Mouse (Mus musculus) heart, postnatal 36 days (tissue): ENCODE data around the gene Slc29a4. TPM values are rescaled to one million over a fixed set of nuclear protein-coding genes. Genes with fewer than 3 reads are reported as not detected.

ENCODE experiments used
- DNase-seq, 2 experiments: peaks; one replicate each; pipeline ENCODE4 v3.0.0; 2021 to 2022
- intact Hi-C: fragments of 180-260 bp; cut with DNase I; formaldehyde crosslinking; loops from one replicate; pipeline ENCODE4 v1.15.1; 2025
- total RNA-seq, 2 experiments: library from RNA; stranded (reverse); gene quantifications; 2 replicates each; pipeline ENCODE4 v1.2.3; 2021

Gene Slc29a4
- total RNA-seq, 2 experiments from 2014 or later: 0.08 to 0.25 TPM

- intact Hi-C loops: no loop called here
- DNase-seq: no peak
Measured at GRCm38 (mm10) chr5:142728301-142728700, 36.0 kb downstream of the Slc29a4 start.

DNA sequence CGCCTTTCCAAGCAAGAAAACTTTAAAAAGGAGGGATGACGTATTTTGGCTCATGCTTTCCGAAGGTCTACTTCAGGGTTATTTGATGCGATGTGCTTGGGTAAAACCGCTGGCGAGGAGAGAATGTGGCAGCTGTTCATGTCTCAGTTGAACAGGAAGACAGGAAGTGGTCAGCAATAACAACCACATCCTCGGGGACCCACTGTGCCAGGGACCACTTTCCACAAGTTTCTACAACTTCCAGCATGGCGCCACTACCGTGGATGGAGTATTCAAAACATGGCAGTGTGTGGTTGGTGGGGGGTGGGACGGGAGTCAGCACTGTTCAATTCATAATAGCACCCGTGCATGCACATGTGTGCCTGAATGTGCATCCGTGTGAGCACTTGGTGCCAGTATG lies 38.0 kb downstream of the Slc29a4 start:
- DNase-seq: no peak
- intact Hi-C loops: no loop called here

DNA sequence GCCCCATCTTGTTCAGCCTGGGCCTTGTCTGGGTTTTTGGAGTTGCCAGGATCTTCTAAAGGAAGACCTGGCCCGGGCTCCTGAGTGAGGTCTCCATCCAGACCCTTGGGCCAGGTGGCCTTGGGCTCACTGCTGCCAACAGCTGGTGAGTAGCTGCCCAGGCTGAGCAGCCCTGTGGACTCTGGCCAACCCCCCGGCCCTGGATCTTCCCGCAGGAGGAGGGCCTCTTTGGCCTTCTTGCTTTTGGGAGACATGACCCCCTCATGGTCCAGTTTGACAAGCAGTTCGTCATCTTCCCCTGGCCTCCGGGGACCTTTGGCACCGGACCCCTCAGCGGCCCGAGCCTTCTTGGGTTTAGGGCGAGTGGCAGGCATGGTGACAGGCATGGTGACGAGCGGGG lies 39.6 kb downstream of the Slc29a4 start:
- intact Hi-C loops: no loop called here
- no peak for DNase-seq

DNA sequence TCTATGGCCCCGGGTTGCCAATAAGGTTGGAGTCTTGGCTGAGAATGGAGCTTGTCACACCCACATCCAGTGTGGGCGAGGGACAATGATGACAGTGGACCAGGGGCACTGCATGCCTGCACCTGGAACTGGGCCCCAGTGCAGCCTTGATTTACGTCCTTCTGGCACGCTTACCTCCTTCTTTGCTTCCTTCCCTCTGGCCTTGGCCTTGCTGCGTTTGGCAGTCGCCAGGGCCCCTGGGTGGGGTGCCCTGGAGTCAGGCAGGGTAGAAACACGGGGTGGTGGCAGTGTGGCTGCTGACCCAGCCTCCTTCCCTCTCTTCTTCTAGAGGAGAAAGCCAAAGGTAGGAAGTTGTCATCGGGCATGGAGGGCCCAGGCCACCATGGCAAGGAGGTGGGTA lies 47.6 kb downstream of the Slc29a4 start:
- intact Hi-C loops: no loop called here
- no peak for DNase-seq

DNA sequence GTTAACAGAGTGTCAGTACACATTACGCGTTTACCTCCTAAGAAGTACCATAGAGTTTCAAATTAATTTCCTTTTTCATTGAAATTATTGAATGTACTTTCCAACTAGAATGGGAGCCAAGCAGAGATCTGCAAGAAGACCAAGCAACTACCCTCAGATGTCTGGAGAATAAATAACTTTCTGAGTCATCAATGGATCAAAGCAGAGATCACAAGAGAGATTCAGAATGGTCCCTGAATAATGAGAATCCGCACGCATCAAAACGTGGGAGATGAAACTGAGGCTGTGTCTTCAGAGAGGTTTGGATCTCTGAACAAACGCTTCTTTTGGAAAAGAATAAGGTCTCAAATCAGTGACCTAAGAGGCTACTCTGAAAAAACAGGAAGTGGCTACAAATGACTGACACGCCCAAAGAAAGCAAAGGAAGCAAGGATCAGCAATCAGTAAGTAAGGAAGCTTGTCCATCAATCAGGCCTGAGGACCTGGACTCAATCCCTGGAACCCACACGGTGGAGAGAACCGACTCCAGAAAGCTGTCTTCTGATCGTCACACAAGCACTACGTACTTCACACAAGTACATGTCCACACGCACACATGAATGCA lies 54.8 kb downstream of the Slc29a4 start:
- no peak for DNase-seq
- intact Hi-C loops: no loop called here

DNA sequence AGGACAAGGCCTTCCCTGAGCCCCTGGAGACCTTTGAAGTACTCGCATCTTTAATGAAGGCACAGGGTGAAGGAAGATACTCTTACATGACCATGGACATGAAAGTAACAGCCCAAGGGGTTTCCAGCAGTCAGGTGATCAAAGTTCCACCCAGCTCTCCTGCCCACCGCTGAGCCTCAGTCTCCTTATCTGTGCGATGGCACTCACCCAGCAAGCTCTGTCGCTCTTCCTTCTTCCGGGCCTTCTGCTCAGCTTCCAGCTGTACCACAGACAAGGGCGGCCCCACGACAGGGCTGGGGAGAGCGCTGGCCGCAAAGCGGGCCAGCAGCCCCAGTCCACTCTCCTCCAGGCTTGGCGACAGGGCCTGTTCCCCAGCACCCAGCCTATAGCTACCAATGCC lies 57.9 kb downstream of the Slc29a4 start:
- no peak for DNase-seq
- intact Hi-C loops: no loop called here

DNA sequence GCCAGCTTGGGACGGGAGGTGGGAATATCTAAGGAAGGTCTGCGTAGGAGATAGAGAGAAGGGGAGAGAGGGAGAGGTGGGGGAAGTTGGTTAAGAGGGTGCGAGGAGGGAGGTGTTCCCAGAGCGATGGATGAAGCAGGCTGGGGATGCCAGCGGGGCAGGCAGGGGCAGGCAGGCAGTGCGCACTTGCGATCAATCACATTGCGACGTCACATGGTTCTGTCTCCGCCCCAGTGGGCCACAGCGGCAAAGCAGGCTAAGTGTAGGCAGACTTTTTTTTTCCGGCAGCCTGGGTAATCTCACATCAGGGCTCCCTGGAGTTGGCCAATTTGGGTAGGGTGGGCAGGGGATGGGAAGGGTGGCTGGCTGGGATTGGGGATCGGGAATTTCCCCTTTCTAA lies 59.9 kb downstream of the Slc29a4 start:
- no peak for DNase-seq
- intact Hi-C loops: no loop called here

DNA sequence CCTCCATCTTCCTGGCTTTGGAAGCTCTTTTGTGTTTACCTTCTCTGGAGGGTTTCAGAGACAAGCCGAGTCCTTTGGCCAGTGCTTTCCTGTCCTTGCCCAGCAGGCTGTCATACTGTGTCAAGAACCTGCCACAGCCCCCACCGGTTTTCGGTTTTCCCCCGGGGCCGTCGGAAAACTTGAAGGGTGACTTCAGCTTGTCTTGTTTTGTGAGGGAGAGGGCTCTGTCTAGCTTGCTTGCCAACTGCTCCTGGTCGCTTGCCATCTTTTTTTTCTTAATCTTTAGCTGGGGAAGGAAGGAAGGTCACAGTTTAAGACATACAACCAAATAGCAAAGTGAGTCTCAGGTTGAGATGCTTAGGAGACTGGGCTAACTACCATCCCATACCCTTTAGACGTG lies 67.5 kb downstream of the Slc29a4 start:
- DNase-seq: no peak
- intact Hi-C loops: no loop called here

- no peak for DNase-seq
- intact Hi-C loops: no loop called here
Measured at GRCm38 (mm10) chr5:142761326-142761983, 69.1 kb downstream of the Slc29a4 start.

DNA sequence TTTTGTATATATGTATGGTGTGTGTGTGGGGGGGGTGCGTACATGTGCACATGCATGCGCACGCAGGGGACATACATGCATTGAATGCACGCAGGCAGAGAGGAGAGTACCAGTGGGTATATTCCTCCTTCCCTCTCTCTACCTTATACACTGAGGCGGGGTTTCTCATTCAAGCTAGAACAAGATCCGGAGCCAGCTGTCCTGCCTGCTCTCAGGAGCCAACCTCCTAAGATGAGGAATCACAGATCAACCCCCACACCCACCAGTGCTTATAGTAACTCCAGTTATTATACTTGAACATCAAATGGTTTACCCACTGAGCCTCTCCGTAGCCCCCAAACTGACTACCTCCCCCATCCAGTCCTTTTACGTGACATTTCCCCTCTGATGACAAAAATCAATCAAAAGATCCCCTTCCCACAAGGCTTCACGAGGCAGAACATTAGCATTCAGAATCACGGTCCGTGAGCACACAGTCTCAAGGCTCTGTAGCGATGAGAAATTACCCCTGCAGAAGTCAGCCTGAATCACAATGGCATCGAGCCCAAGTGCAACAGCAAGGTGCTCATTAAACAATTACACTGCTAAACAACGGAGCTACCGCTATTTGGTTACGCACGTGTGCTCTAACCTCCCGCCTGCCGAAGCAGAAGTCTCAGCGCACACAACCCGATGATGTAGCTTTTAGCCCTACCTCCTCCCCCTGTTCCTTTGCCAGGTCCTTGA lies 69.9 kb downstream of the Slc29a4 start:
- intact Hi-C loops: no loop called here
- no peak for DNase-seq

DNA sequence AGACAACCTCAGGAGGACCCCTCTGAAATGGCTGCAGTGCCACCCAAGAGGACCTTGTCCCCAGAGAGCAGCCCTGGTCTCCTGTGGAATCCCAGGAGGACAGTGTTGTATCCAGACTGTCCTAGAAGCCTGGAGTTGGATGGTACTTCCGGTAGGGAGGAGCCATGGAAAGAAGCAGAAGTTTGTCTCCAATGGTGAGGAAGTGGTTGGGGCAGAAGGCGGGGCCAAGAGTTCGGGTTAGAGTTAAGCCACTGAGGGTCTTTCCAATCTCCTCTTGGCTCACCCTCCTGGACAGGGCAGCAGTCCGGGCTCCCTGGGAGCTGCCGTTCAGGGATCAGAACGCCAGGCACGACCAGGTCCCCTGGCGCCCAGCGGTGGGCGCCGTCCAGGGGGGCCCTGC lies 72.0 kb downstream of the Slc29a4 start:
- intact Hi-C loops: no loop called here
- DNase-seq: no peak

DNA sequence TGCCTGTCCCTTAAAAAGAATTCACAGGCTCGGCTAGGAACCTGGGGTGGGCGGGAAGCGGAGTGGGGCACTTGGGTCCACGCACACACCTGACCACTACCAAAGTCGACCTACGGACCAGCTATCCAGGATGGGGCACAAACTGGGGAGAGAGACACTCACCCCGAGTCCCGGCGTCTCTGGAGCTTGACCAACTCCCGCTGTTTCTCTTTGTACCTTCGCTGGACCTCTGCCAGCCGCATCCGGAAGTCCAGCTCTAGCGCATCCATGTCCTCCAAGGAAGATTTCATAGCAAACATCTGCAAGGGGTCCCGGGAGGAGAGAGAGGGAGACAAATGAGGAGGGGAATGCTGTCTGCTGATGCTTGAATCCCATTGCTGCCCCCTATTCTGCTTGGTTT lies 72.6 kb downstream of the Slc29a4 start:
- DNase-seq: no peak

DNA sequence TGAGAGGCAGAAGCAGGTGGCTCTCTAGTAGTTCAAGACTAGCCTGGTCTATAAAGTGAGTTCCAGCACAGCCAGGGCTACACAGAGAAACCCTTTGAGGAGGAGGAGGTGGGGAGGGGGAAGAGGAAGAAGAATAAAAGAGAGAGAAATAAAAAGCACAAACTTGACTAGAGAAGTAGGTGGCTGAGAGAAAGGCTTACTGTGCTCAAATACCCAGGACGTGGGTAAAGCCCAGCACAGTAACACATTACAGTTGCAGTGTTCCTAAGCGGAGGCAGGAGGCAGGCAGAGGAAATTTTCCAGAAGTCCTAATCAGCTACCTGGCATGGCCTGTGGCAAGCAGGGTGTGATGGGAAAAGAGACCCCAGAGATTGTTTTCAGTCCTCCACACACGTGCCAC lies 74.4 kb downstream of the Slc29a4 start:
- intact Hi-C loops: loop anchor here (1.0 to 5.0 kb wide), 2 partner anchors 107 to 301 kb away; no protein-coding TSS in a partner anchor

More for the DNA sequence above, 72.6 kb downstream of the Slc29a4 start:
- intact Hi-C loops: loop anchor here (5.0 kb wide), 1 partner anchor 302 kb away; no protein-coding TSS in a partner anchor

GRCm38 (mm10) chr5:142767937-142768336 lies 75.6 kb downstream of the Slc29a4 start:
- intact Hi-C loops: loop anchor here (1.0 to 5.0 kb wide), 6 partner anchors 47 to 299 kb away; no protein-coding TSS in a partner anchor
- peak; percentile 72 to 76 for DNase-seq

More for the DNA sequence above, 74.4 kb downstream of the Slc29a4 start:
- DNase-seq: no peak

DNA sequence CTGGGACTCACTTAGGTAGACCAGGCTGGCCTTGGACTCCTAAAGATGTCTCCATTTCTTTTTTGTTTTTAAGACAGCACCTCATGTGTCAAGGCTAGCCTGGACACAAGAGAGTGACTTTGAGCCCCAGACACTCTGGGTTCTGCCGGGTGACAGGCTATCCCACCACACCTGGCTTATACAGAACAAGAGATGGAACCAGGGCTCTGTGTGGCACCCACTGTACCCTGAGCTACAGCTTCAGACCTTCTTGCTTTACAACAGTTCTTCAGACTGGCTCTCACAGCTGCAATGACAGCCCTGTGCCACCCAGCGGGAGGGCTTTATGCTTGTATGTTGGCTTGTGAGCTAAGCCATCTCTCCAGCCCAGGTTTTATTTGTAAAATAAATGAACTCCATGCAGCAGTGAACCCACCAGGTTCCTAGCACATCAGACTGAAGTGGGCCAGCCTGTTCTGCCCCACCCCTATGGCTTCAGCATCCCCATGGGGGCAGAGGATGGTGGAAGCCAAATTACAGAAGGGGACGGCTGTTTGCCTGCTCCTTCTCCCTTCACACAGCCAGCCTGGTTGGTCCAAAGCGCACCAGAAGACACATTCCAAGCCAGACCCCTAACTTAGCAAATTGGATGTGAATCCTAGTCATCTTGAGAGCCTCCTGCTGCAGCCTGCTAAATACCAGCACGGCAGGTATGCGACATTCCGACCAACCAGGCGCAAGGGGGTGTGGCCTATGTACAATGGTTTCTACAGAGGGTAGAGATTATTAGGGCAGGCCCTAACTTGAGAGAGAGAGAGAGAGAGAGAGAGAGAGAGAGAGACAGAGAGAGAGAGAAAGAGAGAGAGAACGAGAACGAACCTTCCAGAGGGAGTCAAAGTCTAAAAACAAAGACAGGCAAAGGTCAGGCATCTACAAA lies 76.3 kb downstream of the Slc29a4 start:
- intact Hi-C loops: loop anchor here (1.0 to 5.0 kb wide), 5 partner anchors 46 to 299 kb away; no protein-coding TSS in a partner anchor
- no peak for DNase-seq

GRCm38 (mm10) chr5:142769641-142770040 lies 77.3 kb downstream of the Slc29a4 start:
- intact Hi-C loops: loop anchor here (2.0 to 5.0 kb wide), 3 partner anchors 45 to 298 kb away; no protein-coding TSS in a partner anchor
- DNase-seq: no peak

GRCm38 (mm10) chr5:142771034-142771433 lies 78.7 kb downstream of the Slc29a4 start:
- intact Hi-C loops: no loop called here
- DNase-seq: no peak

DNA sequence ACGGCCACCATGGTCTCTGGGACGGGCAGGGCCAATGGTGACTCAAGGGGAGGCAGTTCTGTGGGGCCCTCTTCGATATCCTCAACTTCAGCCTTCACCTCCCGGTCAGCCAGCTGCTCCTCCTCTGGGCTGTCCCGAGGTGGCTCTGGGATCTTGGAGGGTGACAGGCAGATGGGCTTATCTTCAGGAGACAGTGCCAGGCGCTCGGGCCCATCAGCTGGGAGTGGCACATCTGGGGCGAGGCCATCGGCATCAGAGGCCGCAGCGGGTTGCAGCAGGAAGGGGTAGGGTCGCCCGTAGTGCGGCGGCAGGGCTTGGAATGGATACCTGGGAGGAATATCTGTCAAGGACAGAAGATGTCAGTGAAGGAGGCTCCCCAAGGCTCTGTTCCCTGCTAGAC lies 79.7 kb downstream of the Slc29a4 start:
- intact Hi-C loops: no loop called here
- DNase-seq: no peak
